Mouse (Mus musculus) liver, postnatal 0 days (tissue): ENCODE measurements at regions not wholly inside any gene's neighbourhood (a gene's known extent, or its start where the extent isn't known, plus 50 kb on each side); places are given as distances from the start of the nearest gene placed in this dataset.

Experiments used
- ATAC-seq: fragments of 200-750 bp; cut with Nextera tagmentation; 2 replicates; pipeline ENCODE4 v1.8.0; 2017; ENCODE audit warnings: mild to moderate bottlenecking, moderate library complexity
- DNase-seq: peaks from one replicate; pipeline ENCODE4 v3.0.0-alpha.2; 2016
- H3K27ac ChIP-seq: fragments of 300-500 bp; sonication (generic); 2 replicates; pipeline ENCODE4 v1.5.1; 2014; ENCODE audit warnings: antibody characterized with exemption, moderate library complexity, mild to moderate bottlenecking, low read depth
- H3K27me3 ChIP-seq: fragments of 300-500 bp; sonication (generic); 2 replicates; pipeline ENCODE4 v1.6.1; 2014; ENCODE audit warnings: low read length, control low read depth, mixed read lengths; ENCODE audit not compliant: insufficient read depth
- H3K36me3 ChIP-seq: fragments of 300-500 bp; sonication (generic); replicated peaks from 2 replicates; pipeline ENCODE4 v1.6.1; 2014; ENCODE audit warnings: mild to moderate bottlenecking, control low read depth, low read length, moderate library complexity, mixed read lengths; ENCODE audit not compliant: insufficient read depth
- H3K4me1 ChIP-seq: fragments of 300-500 bp; sonication (generic); 2 replicates; pipeline ENCODE4 v1.6.1; 2014; ENCODE audit warnings: antibody characterized with exemption, mild to moderate bottlenecking, control low read depth; ENCODE audit not compliant: insufficient read depth
- H3K4me2 ChIP-seq: fragments of 300-500 bp; sonication (generic); 2 replicates; pipeline ENCODE4 v1.6.1; 2014; ENCODE audit warnings: low read depth, mild to moderate bottlenecking, low read length, moderate library complexity, mixed read lengths
- H3K4me3 ChIP-seq: fragments of 300-500 bp; sonication (generic); 2 replicates; pipeline ENCODE4 v1.5.1; 2014; ENCODE audit warnings: low read depth, low read length
- H3K9ac ChIP-seq: fragments of 300-500 bp; sonication (generic); replicated peaks from 2 replicates; pipeline ENCODE4 v1.6.1; 2014; ENCODE audit warnings: mild to moderate bottlenecking, moderate library complexity
- H3K9me3 ChIP-seq: fragments of 300-500 bp; sonication (generic); 2 replicates; pipeline ENCODE4 v1.6.1; 2016; ENCODE audit warnings: mild to moderate bottlenecking, control low read depth, low read length, mixed read lengths
- CTCF ChIP-seq: sonication (generic); IDR thresholded peaks from 2 replicates; pipeline ENCODE4 v1.5.1; 2016; ENCODE audit warnings: antibody characterized with exemption, low read depth
- EP300 ChIP-seq: IDR thresholded peaks from 2 replicates; pipeline ENCODE4 v1.6.1; 2016; ENCODE audit warnings: antibody characterized with exemption, low read depth, mild to moderate bottlenecking
- WGBS: fragments of 180-500 bp; shearing (Covaris S2); extraction: QIAGEN DNeasy Blood & Tissue Kit; methylation state at CpG from one replicate; pipeline ENCODE4 v1.1.7; 2014; ENCODE audit not compliant: insufficient replicate concordance; 5-methylcytosine and 5-hydroxymethylcytosine counted together

DNA sequence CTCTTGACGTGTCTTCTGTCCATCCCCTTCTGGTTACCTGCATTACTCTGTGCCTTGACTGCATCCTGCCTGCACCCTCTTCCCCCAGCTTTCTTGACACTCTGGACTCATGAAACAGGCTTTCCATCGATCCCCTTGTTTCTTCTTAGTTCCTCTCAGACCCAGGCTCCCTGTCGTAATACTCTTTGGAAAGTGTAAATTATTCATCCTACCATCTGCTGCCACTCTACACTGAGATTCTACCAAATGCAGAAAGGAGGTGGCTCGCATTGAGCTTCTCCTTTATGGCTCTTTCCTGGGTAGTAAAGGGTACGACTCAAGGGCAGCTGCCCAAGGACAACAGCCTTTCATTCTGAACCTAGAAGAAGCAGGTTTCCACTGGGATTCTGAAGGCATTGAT, 129.5 kb downstream of the 1500009L16Rik start:
- H3K9ac ChIP-seq = no peak overlapping the region
- H3K27me3 ChIP-seq = no peaks in the 10 kb centered on the region
- H3K4me1 ChIP-seq = no peaks in the 10 kb centered on the region
- ATAC-seq (no peak), DNase-seq (no peak)
- no peaks in the 10 kb centered on the region for H3K9me3 ChIP-seq
- H3K27ac ChIP-seq = no peak overlapping the region
- 77% methylated on average over 5 of the region's 5 CpGs for WGBS
- H3K4me2 ChIP-seq = no peak overlapping the region
- TF ChIP-seq EP300 (no peak), CTCF (no peak)
- no peak overlapping the region for H3K4me3 ChIP-seq
- H3K36me3 ChIP-seq = no peaks in the 10 kb centered on the region

DNA sequence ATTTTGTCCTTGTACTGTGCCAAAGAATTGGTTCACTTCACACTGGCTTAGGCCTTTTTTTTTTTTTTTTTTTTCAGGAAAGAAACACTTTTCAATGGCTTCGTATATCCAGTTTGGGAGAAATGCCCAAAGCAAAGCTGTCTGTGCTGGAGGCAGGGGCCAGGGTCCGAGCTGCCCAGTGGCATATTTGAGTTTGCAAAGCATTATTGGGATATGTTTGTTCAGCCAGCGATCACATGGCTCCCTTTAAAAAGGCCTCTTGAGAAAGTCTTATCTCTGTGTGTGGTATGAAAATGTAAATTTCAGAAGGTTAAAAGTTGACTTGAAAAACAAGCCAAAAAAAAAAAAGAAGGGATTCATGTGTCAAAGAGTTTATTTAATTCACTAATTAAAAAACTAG, 130.1 kb downstream of the 1500009L16Rik start:
- no peak overlapping the region for H3K4me3 ChIP-seq
- WGBS = 54% methylated on average over 3 of the region's 3 CpGs
- DNase-seq (no peak), ATAC-seq (no peak)
- H3K27ac ChIP-seq = no peak overlapping the region
- H3K4me1 ChIP-seq = no peaks in the 10 kb centered on the region
- no peaks in the 10 kb centered on the region for H3K27me3 ChIP-seq
- H3K36me3 ChIP-seq = no peaks in the 10 kb centered on the region
- no peak for TF ChIP-seq EP300
- TF ChIP-seq CTCF = no peak
- H3K9ac ChIP-seq = no peak overlapping the region
- H3K4me2 ChIP-seq = no peak overlapping the region
- H3K9me3 ChIP-seq = no peaks in the 10 kb centered on the region

DNA sequence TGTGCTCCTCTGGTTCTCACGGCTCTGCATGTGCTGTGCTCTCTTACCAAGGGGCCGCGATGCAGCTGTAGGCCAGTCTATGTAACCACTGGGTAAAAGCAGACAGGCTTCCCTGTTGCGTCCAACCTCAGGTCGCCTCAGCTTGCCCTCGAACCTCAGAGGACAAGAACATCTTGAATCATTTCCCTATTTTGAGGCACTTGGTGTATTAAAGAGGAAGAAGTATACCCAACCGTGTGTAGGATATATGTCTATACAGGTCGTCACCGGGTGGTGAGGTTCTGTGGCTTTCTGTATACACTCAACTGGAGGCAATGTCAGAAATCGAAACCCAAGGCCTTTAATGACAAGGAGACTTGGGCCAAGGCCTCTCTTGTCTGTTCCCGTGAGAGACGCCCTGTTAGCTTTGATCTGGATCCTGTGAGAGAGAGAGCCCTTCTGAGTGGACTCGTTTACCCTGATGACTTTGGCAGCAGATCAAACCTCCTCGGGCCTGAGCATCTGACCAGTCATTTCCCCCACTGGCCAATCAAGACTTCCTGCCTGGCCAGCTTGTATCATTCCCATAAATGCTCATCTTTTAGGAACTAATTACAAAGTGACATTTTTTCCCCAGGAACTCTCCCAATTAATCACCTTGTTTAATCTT, 135.3 kb downstream of the 1500009L16Rik start:
- TF ChIP-seq EP300 = no peak
- TF ChIP-seq CTCF = no peak
- Histone ChIP-seq H3K4me1 (no peaks in the 10 kb centered on the region), H3K9ac (no peak overlapping the region), H3K27me3 (no peaks in the 10 kb centered on the region), H3K9me3 (no peaks in the 10 kb centered on the region), H3K4me3 (no peak overlapping the region), H3K36me3 (no peaks in the 10 kb centered on the region), H3K27ac (no peak overlapping the region), H3K4me2 (no peak overlapping the region)
- no peak for ATAC-seq
- WGBS = 53% methylated on average over 14 of the region's 14 CpGs
- no peak for DNase-seq

DNA sequence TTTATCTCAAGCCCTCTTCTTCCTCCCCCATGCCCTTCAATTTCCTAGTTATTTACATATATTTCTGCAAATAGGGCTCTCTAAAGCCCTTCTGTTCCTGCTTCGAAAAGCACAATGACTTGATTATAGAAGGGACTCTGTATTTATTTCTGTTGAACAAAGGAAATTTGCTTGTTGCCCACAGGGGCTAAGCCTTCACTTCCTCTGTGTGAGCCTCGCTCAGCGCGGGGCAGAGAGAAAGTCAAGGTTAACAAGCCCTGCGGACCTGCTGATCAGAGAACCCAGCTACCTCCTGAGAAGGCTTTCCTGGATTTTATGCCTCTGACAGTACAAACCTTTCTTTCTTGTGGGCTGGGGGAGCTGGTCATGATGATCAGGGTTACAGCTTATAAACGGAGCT, 136.0 kb downstream of the 1500009L16Rik start:
- Histone ChIP-seq H3K9me3 (no peaks in the 10 kb centered on the region), H3K9ac (no peak overlapping the region), H3K4me2 (no peak overlapping the region), H3K4me1 (no peaks in the 10 kb centered on the region), H3K27me3 (no peaks in the 10 kb centered on the region), H3K4me3 (no peak overlapping the region), H3K36me3 (no peaks in the 10 kb centered on the region), H3K27ac (no peak overlapping the region)
- DNase-seq = no peak
- no peak for ATAC-seq
- TF ChIP-seq CTCF (no peak), EP300 (no peak)
- 45% methylated on average over 6 of the region's 6 CpGs for WGBS

GRCm38 (mm10) chr10:83859633-83860032, 137.0 kb downstream of the 1500009L16Rik start:
- Histone ChIP-seq H3K4me1 (no peaks in the 10 kb centered on the region), H3K4me3 (no peak overlapping the region), H3K4me2 (no peak overlapping the region), H3K27ac (no peak overlapping the region), H3K9ac (no peak overlapping the region), H3K27me3 (no peaks in the 10 kb centered on the region), H3K36me3 (no peaks in the 10 kb centered on the region), H3K9me3 (no peaks in the 10 kb centered on the region)
- WGBS = 54% methylated on average over 4 of the region's 4 CpGs
- TF ChIP-seq CTCF (no peak), EP300 (no peak)
- ATAC-seq (no peak), DNase-seq (no peak)

DNA sequence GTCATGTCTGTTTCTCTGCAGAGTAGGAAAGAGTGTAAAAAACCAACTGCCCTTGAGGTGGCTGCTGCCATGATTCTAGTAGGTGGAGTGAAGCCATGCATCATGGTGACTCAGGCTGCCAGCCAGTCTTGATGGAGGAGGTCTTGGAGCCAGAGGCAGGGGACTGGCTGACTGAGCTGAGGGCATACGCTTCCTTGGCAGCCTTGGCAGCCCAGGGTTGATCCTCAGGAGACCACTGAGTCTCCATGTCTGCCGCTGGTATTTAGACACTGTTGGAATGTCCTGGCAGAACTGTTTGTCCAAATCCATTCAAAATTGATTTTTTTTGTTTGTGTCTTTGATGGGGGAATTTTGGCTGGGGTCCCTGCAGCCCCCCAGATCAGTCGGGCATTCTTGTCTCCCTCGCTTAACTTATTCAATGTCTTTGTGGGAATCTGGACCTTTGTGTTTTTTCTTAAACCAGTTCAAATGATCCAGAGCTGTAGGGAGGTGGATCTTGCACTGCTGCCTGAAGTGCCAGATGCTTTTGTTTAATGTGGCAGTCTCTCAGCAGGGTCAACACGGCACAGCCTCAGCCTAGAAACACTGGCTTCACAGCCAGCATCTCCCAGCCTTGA, 139.0 kb downstream of the 1500009L16Rik start:
- H3K27ac ChIP-seq = no peak overlapping the region
- no peak overlapping the region for H3K4me3 ChIP-seq
- TF ChIP-seq CTCF (no peak), EP300 (no peak)
- no peaks in the 10 kb centered on the region for H3K4me1 ChIP-seq
- 58% methylated on average over 5 of the region's 5 CpGs for WGBS
- H3K27me3 ChIP-seq = no peaks in the 10 kb centered on the region
- no peak overlapping the region for H3K9ac ChIP-seq
- no peaks in the 10 kb centered on the region for H3K36me3 ChIP-seq
- H3K4me2 ChIP-seq = no peak overlapping the region
- H3K9me3 ChIP-seq = no peaks in the 10 kb centered on the region
- ATAC-seq = no peak
- DNase-seq = no peak

- Histone ChIP-seq H3K4me3 (no peak overlapping the region), H3K27me3 (no peaks in the 10 kb centered on the region), H3K27ac (no peak overlapping the region), H3K4me2 (no peak overlapping the region), H3K36me3 (no peaks in the 10 kb centered on the region), H3K4me1 (no peaks in the 10 kb centered on the region), H3K9me3 (no peaks in the 10 kb centered on the region), H3K9ac (no peak overlapping the region)
- DNase-seq = no peak
- TF ChIP-seq CTCF (no peak), EP300 (no peak)
- no peak for ATAC-seq
- WGBS = 81% methylated on average over 8 of the region's 8 CpGs
Measured at GRCm38 (mm10) chr10:83864591-83864990, 141.9 kb downstream of the 1500009L16Rik start.
